Mouse (Mus musculus) liver, postnatal 0 days (tissue): Measurements from ENCODE around the gene Specc1.

ENCODE experiments used
- CTCF ChIP-seq: sonication (generic); IDR thresholded peaks from 2 replicates; pipeline ENCODE4 v1.5.1; 2016; ENCODE audit warnings: antibody characterized with exemption, low read depth
- EP300 ChIP-seq: IDR thresholded peaks from 2 replicates; pipeline ENCODE4 v1.6.1; 2016; ENCODE audit warnings: antibody characterized with exemption, low read depth, mild to moderate bottlenecking

- TF ChIP-seq CTCF (no peak), EP300 (no peak)
Measured at GRCm38 (mm10) chr11:62265642-62266041, 309.1 kb downstream of the Specc1 start.
